Mouse (Mus musculus) CH12.LX (cell line): ENCODE measurements around the gene Ano1.

ENCODE experiments used
- CHD1 ChIP-seq: IDR thresholded peaks from 2 replicates; pipeline ENCODE4 v1.6.1; 2012; ENCODE audit warnings: low read depth, low read length, improper control_type of control experiment, inconsistent platforms
- CTCF ChIP-seq, 2 experiments: IDR thresholded peaks in 1 of 2; conservative IDR thresholded peaks in 1 of 2; 2 replicates each; pipeline ENCODE4 v1.5.1; 2011 to 2012; ENCODE audit warnings: low read depth in 2 of 2, low read length in 2 of 2, improper control_type of control experiment in 1 of 2, inconsistent platforms in 1 of 2, mild to moderate bottlenecking in 1 of 2, moderate library complexity in 1 of 2
- MEF2A ChIP-seq: IDR thresholded peaks from 2 replicates; pipeline ENCODE4 v1.6.1; 2014; ENCODE audit warnings: low read depth, mild to moderate bottlenecking, inconsistent platforms, low read length, improper control_type of control experiment, borderline replicate concordance
- POLR2A ChIP-seq: IDR thresholded peaks from 2 replicates; pipeline ENCODE4 v1.6.1; 2011; ENCODE audit warnings: low read depth, mild to moderate bottlenecking, improper control_type of control experiment, low read length
- RCOR1 ChIP-seq: conservative IDR thresholded peaks from 2 replicates; pipeline ENCODE4 v1.6.1; 2012; ENCODE audit warnings: low read depth, mild to moderate bottlenecking, inconsistent platforms, low read length, improper control_type of control experiment

DNA sequence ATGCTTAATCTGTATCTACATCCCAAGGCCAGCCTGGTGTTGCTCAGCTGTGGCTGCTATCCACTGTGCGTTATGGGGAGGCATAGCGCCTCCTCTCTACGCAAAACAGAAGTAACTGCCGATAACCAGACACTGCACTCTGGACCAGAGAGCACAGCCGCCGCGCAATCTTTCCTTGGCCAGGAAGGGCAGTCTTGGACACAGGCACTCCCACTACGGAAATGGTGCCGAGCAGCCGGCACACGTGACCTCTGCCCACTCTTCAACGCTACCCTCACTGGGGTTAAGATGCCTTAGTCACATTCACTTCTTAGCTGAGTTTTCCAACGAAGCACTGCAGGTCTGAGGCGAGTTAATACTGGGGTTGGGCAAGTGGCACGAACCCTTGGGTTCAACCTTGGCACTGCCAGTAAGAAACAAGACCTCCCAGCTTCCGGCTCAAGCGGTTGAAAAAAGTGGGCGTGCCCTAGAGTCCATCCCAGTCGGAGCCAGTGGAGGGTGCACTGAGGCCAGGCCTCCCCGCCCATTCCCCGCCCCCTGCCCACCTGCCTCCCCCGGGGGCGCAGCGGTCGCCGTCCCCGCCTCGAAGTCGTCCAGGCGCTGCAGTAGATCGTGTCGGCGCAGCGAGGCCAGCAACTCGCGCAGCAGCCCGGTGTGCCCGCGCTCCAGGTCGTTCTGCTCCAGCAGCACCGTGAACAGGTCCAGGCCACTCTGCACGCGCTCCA, 170.1 kb downstream of the Ano1 start:
- no peak for TF ChIP-seq RCOR1
- peak; percentile 11; the same call in 1 of the 2 replicates for TF ChIP-seq MEF2A
- no peak for TF ChIP-seq POLR2A
- no peak for TF ChIP-seq CHD1
- TF ChIP-seq CTCF (conservative IDR thresholded peaks at IDR 0.05 in 1 of 2, IDR thresholded peaks at IDR 0.05 in 1 of 2; ENCODE audit: low read depth in 2 of 2, low read length in 2 of 2) = peak in 1 of 2 experiments; percentile 61; a peak in 2 of 4 replicates
